Mouse (Mus musculus): ENCODE data around the gene Optn. TPM values are rescaled to one million over a fixed set of nuclear protein-coding genes. Genes with fewer than 3 reads are reported as not detected.

Optn gene
- total RNA-seq, 1 experiment: 4.6 TPM

DNA sequence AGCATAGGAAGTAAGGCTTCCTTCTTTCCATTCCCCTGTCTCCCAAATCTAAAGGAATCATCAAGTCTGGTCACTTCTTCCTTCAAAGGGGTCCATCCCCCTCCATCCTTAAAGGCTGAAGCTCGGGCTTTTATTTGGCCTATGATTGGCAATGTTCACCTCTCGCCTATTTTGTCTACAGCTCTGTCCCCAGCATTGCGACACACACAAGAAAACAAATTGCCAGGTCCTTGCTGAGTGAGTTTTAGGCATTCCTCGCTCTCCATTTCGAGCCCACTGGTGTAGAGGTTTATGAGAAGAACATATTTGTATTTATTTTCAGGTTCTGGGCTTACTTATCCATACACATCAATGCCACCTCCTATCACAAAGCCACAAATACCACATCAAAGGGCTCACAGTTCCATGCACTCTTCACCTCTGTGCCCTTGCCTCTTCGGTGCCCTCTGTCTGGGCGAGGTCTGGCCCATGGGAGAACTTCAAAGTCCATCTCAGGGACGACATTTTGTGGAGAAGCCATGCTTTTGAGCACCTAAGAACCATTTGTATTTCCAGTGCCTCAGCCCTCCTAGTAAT, 2.6 kb downstream of the Optn start:
- no peak for DNase-seq (ENCODE audit: low read depth, low spot score)
- in situ Hi-C loops (cut with MboI; ENCODE audit: low sequenced_read_pairs in 2 of 2, unreplicated experiment in 2 of 2): no loop called here
- no peak overlapping the region for H3K9ac ChIP-seq (ENCODE audit: insufficient read depth, low read depth, low read length, poor library complexity, severe bottlenecking)
- H3K9me3 ChIP-seq (ENCODE audit: control insufficient read depth, insufficient read depth, low read depth, low read length): no peaks in the 10 kb centered on the region
- no peak overlapping the region for H3K4me3 ChIP-seq (ENCODE audit: insufficient read depth in 1 of 2, low read depth in 1 of 2, low read length in 2 of 2, poor library complexity in 1 of 2, severe bottlenecking in 1 of 2)
- 0 out of 4 replicates have a peak, but pooled peaks cover 0 to 2% of the 10 kb centered on the region in 2 experiments for H3K4me1 ChIP-seq (ENCODE audit: control insufficient read depth in 2 of 2, insufficient read depth in 2 of 2, low read length in 2 of 2, poor library complexity in 1 of 2)
- no peaks in the 10 kb centered on the region; the same call in 1 of the 2 replicates for H3K36me3 ChIP-seq (ENCODE audit: control insufficient read depth, insufficient read depth, low read length, poor library complexity, severe bottlenecking)
- H3K27ac ChIP-seq (ENCODE audit: insufficient read depth, low read depth, low read length, poor library complexity, severe bottlenecking): no peak overlapping the region
- TF ChIP-seq MAFK (IDR thresholded peaks at IDR 0.05; ENCODE audit: insufficient read depth, low read depth, low read length): no peak
- no peak for TF ChIP-seq HCFC1 (IDR thresholded peaks at IDR 0.05; ENCODE audit: borderline replicate concordance, insufficient read depth, low read length)

DNA sequence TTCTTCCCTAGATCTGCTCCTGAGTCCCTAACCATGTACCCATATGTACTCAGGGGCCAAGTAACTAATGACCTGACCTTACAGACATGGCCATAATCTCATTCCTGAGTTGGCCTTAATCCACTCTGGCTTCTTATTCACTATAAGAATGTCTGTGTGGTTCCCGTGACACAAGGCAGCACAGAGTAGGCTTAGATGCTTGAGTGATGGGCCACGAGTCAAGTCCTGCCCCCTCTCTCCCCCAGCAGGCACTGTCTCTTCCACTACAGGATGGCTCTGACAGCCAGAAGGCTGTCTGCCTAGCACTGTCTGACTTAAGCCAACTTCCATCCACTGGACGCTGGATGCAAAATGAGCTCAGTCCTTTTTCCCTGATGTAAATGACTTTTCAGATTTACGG, 3.9 kb downstream of the Optn start:
- Histone ChIP-seq H3K9ac (ENCODE audit: insufficient read depth, low read depth, low read length, poor library complexity, severe bottlenecking) (no peak overlapping the region), H3K4me1 (ENCODE audit: control insufficient read depth in 2 of 2, insufficient read depth in 2 of 2, low read length in 2 of 2, poor library complexity in 1 of 2) (0 out of 4 replicates have a peak, but pooled peaks cover 0 to 2% of the 10 kb centered on the region in 2 experiments), H3K9me3 (ENCODE audit: control insufficient read depth, insufficient read depth, low read depth, low read length) (no peaks in the 10 kb centered on the region), H3K27ac (ENCODE audit: insufficient read depth, low read depth, low read length, poor library complexity, severe bottlenecking) (no peak overlapping the region), H3K36me3 (ENCODE audit: control insufficient read depth, insufficient read depth, low read length, poor library complexity, severe bottlenecking) (no peaks in the 10 kb centered on the region; the same call in 1 of the 2 replicates), H3K4me3 (ENCODE audit: insufficient read depth in 1 of 2, low read depth in 1 of 2, low read length in 2 of 2, poor library complexity in 1 of 2, severe bottlenecking in 1 of 2) (no peak overlapping the region)
- in situ Hi-C loops (cut with MboI; ENCODE audit: low sequenced_read_pairs in 2 of 2, unreplicated experiment in 2 of 2): no loop called here
- TF ChIP-seq ZC3H11A (IDR thresholded peaks at IDR 0.05; ENCODE audit: borderline replicate concordance, low read depth, low read length): no peak
- DNase-seq (ENCODE audit: low read depth, low spot score): no peak

DNA sequence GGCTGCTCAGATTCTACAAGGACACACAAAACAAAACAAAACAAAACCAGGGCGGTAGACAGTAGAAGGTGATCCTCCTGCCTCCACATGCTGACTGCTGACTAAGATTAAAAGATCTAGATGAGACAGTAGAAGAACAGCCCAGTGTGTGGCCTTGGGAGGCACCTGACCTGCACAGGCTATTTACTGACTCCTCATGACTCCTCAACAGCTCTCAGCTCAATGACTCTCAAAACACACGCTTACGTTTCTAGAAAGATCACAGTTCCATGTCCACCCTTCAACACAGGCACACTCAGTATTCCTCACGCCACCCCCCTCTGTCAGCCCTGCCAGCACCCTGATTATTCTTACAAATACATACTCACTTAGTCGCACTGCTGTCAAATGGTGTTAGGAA, 5.4 kb downstream of the Optn start:
- Histone ChIP-seq H3K36me3 (ENCODE audit: control insufficient read depth, insufficient read depth, low read length, poor library complexity, severe bottlenecking) (peaks cover 2% of the 10 kb centered on the region; the same call in 1 of the 2 replicates), H3K4me3 (ENCODE audit: insufficient read depth in 1 of 2, low read depth in 1 of 2, low read length in 2 of 2, poor library complexity in 1 of 2, severe bottlenecking in 1 of 2) (no peak overlapping the region), H3K4me1 (ENCODE audit: control insufficient read depth in 2 of 2, insufficient read depth in 2 of 2, low read length in 2 of 2, poor library complexity in 1 of 2) (no peaks in the 10 kb centered on the region), H3K9me3 (ENCODE audit: control insufficient read depth, insufficient read depth, low read depth, low read length) (no peaks in the 10 kb centered on the region), H3K9ac (ENCODE audit: insufficient read depth, low read depth, low read length, poor library complexity, severe bottlenecking) (no peak overlapping the region), H3K27ac (ENCODE audit: insufficient read depth, low read depth, low read length, poor library complexity, severe bottlenecking) (no peak overlapping the region)
- no peak for TF ChIP-seq MAFK (IDR thresholded peaks at IDR 0.05; ENCODE audit: insufficient read depth, low read depth, low read length)
- TF ChIP-seq ZC3H11A (IDR thresholded peaks at IDR 0.05; ENCODE audit: borderline replicate concordance, low read depth, low read length): no peak
- no peak for TF ChIP-seq ZNF384 (IDR thresholded peaks at IDR 0.05; ENCODE audit: low read depth, low read length)
- TF ChIP-seq HCFC1 (IDR thresholded peaks at IDR 0.05; ENCODE audit: borderline replicate concordance, insufficient read depth, low read length): no peak
- no peak for DNase-seq (ENCODE audit: low read depth, low spot score)
- in situ Hi-C loops (cut with MboI; ENCODE audit: low sequenced_read_pairs in 2 of 2, unreplicated experiment in 2 of 2): no loop called here

DNA sequence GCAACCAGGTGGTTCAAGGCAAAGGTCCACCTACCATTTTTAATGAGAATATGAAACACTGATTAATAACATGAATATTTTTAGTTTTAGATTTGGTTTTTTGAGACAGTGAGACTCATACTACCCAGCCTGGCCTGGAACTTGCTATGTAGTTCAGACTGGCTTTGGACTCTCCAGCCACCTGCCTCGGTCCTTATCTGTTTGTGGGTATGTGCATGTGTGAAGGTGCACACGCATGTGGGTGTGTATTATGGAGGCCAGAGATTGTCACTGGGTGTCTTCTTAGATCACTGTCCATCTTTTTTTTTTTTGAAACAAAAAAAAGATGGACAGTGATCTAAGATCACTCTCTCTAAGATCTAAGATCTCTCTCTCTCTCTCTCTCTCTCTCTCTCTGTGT, 13.3 kb downstream of the Optn start:
- no peaks in the 10 kb centered on the region for H3K9me3 ChIP-seq (ENCODE audit: control insufficient read depth, insufficient read depth, low read depth, low read length)
- no peak for DNase-seq (ENCODE audit: low read depth, low spot score)
- peaks cover 4 to 14% of the 10 kb centered on the region in 2 experiments; a peak in 3 of 4 replicates for H3K4me1 ChIP-seq (ENCODE audit: control insufficient read depth in 2 of 2, insufficient read depth in 2 of 2, low read length in 2 of 2, poor library complexity in 1 of 2)
- H3K9ac ChIP-seq (ENCODE audit: insufficient read depth, low read depth, low read length, poor library complexity, severe bottlenecking): no peak overlapping the region
- peaks cover 2% of the 10 kb centered on the region; the same call in 1 of the 2 replicates for H3K36me3 ChIP-seq (ENCODE audit: control insufficient read depth, insufficient read depth, low read length, poor library complexity, severe bottlenecking)
- no peak overlapping the region for H3K4me3 ChIP-seq (ENCODE audit: insufficient read depth in 1 of 2, low read depth in 1 of 2, low read length in 2 of 2, poor library complexity in 1 of 2, severe bottlenecking in 1 of 2)
- H3K27ac ChIP-seq (ENCODE audit: insufficient read depth, low read depth, low read length, poor library complexity, severe bottlenecking): no peak overlapping the region
- in situ Hi-C loops (cut with MboI; ENCODE audit: low sequenced_read_pairs in 2 of 2, unreplicated experiment in 2 of 2): no loop called here
- no peak for TF ChIP-seq ZNF384 (IDR thresholded peaks at IDR 0.05; ENCODE audit: low read depth, low read length)
- no peak for TF ChIP-seq ZC3H11A (IDR thresholded peaks at IDR 0.05; ENCODE audit: borderline replicate concordance, low read depth, low read length)
- no peak for TF ChIP-seq HCFC1 (IDR thresholded peaks at IDR 0.05; ENCODE audit: borderline replicate concordance, insufficient read depth, low read length)
- TF ChIP-seq CHD2 (IDR thresholded peaks at IDR 0.05; ENCODE audit: low read depth, low read length): no peak

DNA sequence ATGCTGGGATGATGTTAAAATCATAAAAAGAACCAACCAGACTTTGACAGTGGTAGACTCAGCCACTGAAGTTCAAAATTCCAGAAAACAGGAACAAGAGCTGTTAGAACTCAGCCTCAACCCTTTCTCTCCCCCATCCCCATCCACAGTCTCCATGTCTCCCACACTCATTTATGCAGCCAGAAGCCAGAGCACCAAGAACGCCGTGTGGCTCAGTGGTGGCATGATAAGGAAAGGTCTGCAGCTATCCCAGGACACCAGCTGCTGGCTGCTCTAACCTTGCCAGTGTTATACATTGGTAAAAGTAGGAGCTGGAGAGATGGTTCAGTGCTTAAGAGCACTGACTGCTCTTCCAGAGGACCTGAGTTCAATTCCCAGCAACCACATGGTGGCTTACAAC, 16.8 kb downstream of the Optn start:
- in situ Hi-C loops (cut with MboI; ENCODE audit: low sequenced_read_pairs in 2 of 2, unreplicated experiment in 2 of 2): no loop called here
- peaks cover 7 to 27% of the 10 kb centered on the region in 2 experiments; a peak in 3 of 4 replicates for H3K4me1 ChIP-seq (ENCODE audit: control insufficient read depth in 2 of 2, insufficient read depth in 2 of 2, low read length in 2 of 2, poor library complexity in 1 of 2)

More for the DNA sequence above, 16.8 kb downstream of the Optn start:
- Histone ChIP-seq H3K4me3 (ENCODE audit: insufficient read depth in 1 of 2, low read depth in 1 of 2, low read length in 2 of 2, poor library complexity in 1 of 2, severe bottlenecking in 1 of 2) (no peak overlapping the region), H3K9ac (ENCODE audit: insufficient read depth, low read depth, low read length, poor library complexity, severe bottlenecking) (no peak overlapping the region), H3K9me3 (ENCODE audit: control insufficient read depth, insufficient read depth, low read depth, low read length) (no peaks in the 10 kb centered on the region), H3K36me3 (ENCODE audit: control insufficient read depth, insufficient read depth, low read length, poor library complexity, severe bottlenecking) (no peaks in the 10 kb centered on the region; the same call in 1 of the 2 replicates), H3K27ac (ENCODE audit: insufficient read depth, low read depth, low read length, poor library complexity, severe bottlenecking) (no peak overlapping the region)
- TF ChIP-seq HCFC1 (IDR thresholded peaks at IDR 0.05; ENCODE audit: borderline replicate concordance, insufficient read depth, low read length) (no peak), CHD2 (IDR thresholded peaks at IDR 0.05; ENCODE audit: low read depth, low read length) (no peak), ZNF384 (IDR thresholded peaks at IDR 0.05; ENCODE audit: low read depth, low read length) (no peak)
- DNase-seq (ENCODE audit: low read depth, low spot score): no peak

Measured in ES-E14 (cell line).